Mouse (Mus musculus) bone marrow, adult 2 months (tissue): ENCODE results near the gene Ifi27.

ENCODE experiments used
- CTCF ChIP-seq: fragments of 200-500 bp; IDR thresholded peaks from 2 replicates; pipeline ENCODE4 v1.5.1; 2011; ENCODE audit warnings: low read length, control low read depth; ENCODE audit not compliant: control insufficient read depth, insufficient read depth
- POLR2A ChIP-seq: fragments of 200-500 bp; IDR thresholded peaks from 2 replicates; pipeline ENCODE4 v1.6.1; 2011; ENCODE audit warnings: low read depth, mild to moderate bottlenecking, control low read depth, low read length, borderline replicate concordance; ENCODE audit not compliant: control insufficient read depth

GRCm38 (mm10) chr12:103426710-103427109 is 7.3 kb upstream of the Ifi27 start:
- TF ChIP-seq POLR2A = no peak
- no peak for TF ChIP-seq CTCF
